Mouse (Mus musculus) limb, embryonic 12.5 days (tissue): Measurements from ENCODE around the gene Ros1. TPM values are rescaled to one million over a fixed set of nuclear protein-coding genes. Genes with fewer than 3 reads are reported as not detected.
A peak's percentile ranks its signal among the peaks of the same experiment; 100 is the strongest.

Experiments
- ATAC-seq: fragments of 200-750 bp; cut with Nextera tagmentation; 2 replicates; pipeline ENCODE4 v1.8.0; 2017; ENCODE audit warnings: low read depth, moderate TSS enrichment; ENCODE audit not compliant: insufficient number of reproducible peaks, insufficient read depth, low FRiP score, low TSS enrichment
- H3K27ac ChIP-seq: fragments of 300-500 bp; sonication (generic); 2 replicates; pipeline ENCODE4 v1.5.1; 2016; ENCODE audit warnings: mild to moderate bottlenecking, moderate library complexity
- H3K27me3 ChIP-seq: fragments of 300-500 bp; sonication (generic); 2 replicates; pipeline ENCODE4 v1.6.1; 2016; ENCODE audit warnings: mild to moderate bottlenecking, moderate library complexity
- H3K36me3 ChIP-seq: fragments of 300-500 bp; sonication (generic); 2 replicates; pipeline ENCODE4 v1.6.1; 2016; ENCODE audit warnings: mild to moderate bottlenecking, moderate library complexity
- H3K4me1 ChIP-seq: fragments of 300-500 bp; sonication (generic); replicated peaks from 2 replicates; pipeline ENCODE4 v1.6.1; 2016
- H3K4me2 ChIP-seq: fragments of 300-500 bp; sonication (generic); 2 replicates; pipeline ENCODE4 v1.6.1; 2016; ENCODE audit warnings: mild to moderate bottlenecking, moderate library complexity
- H3K4me3 ChIP-seq: fragments of 300-500 bp; sonication (generic); replicated peaks from 2 replicates; pipeline ENCODE4 v1.5.1; 2016; ENCODE audit warnings: mild to moderate bottlenecking
- H3K9ac ChIP-seq: fragments of 300-500 bp; sonication (generic); replicated peaks from 2 replicates; pipeline ENCODE4 v1.6.1; 2016; ENCODE audit warnings: mild to moderate bottlenecking, moderate library complexity
- H3K9me3 ChIP-seq: fragments of 300-500 bp; sonication (generic); 2 replicates; pipeline ENCODE4 v1.6.1; 2016; ENCODE audit warnings: mild to moderate bottlenecking, moderate library complexity
- WGBS: fragments of 180-500 bp; shearing (Covaris S2); methylation state at CpG from one replicate; pipeline ENCODE4 v1.1.7; 2016; 5-methylcytosine and 5-hydroxymethylcytosine counted together
- microRNA-seq: library from miRNA; unstranded; fragments of <30 nt; microRNA quantifications from one replicate; pipeline ENCODE4, GENCODE M21; 2017
- polyA plus RNA-seq: library from polyadenylated mRNA; unstranded; fragments of >200 nt; fragmentation: Nextera tagmentation; extraction: Ambion mirVana; gene quantifications from 2 replicates; pipeline ENCODE4 v1.2.1, GENCODE M21; 2016

Ros1 gene
- polyA plus RNA-seq, 1 experiment from 2014 or later, result not detected

DNA sequence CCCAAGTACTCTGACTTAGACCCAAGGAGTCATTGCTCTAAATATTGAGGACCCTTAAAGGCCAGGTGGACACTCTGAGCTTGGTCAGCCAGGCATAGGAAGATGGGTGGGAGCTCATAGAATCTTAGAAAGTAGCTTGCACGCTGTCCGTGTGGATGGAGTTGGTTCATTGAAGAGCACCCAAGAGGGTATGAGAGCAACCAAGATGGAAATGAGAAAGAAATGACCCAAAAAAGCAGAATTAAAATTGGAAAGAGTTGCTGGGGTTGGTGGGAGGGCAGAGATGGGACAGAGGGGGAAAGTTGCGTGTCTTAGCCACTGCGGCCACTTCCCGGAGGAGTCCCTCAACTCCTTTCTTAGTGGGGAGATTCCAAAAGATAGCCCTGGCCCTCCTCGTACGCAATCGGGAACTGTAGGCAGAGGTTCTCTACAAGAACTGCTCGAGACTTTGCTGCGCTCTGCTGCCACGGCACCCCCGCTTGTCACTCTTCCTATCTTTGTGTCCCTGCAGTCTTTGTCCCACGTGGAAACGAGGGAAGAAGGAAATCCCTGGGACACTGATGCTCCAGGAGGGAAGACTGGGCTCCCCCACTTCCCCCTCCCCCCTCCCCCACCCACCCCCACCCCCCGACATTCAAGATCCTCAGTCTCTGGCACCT lies 173.2 kb downstream of the Ros1 start:
- H3K36me3 ChIP-seq, result no peaks in the 10 kb centered on the region
- no peaks in the 10 kb centered on the region for H3K9me3 ChIP-seq
- under 1% methylated on average over 15 of the region's 15 CpGs for WGBS
- H3K4me2 ChIP-seq, result peak overlapping the region; percentile 87
- peak; percentile 24; the same call in 1 of the 2 replicates for ATAC-seq
- peak overlapping the region; percentile 45 for H3K9ac ChIP-seq
- no peak overlapping the region for H3K27ac ChIP-seq
- H3K4me1 ChIP-seq, result peaks cover 15% of the 10 kb centered on the region; the same call in 1 of the 2 replicates
- H3K4me3 ChIP-seq, result peak overlapping the region; percentile 51
- H3K27me3 ChIP-seq, result peaks cover 78% of the 10 kb centered on the region

DNA sequence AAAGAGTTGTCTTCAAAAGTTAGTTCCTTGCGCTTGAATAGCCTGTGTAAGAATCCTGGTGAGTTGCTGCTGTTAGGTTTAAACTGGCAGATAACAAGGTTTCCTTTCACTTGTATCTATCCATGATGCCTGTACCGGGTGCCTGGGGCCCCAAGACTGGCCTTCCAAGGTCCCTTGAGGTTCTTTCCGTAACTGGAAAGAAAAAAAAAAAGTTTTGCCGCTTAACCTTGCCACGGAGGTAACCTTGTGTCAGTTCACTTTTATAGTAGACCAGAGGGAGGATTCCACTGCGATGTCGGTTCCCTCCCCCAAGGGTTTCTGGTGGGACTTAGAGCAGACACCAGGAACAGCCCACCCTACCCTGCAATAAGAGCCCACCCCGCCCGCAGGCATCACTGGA lies 173.8 kb downstream of the Ros1 start:
- ATAC-seq, result no peak
- no peak overlapping the region for H3K4me2 ChIP-seq
- WGBS, result 1% methylated on average over 9 of the region's 9 CpGs

DNA sequence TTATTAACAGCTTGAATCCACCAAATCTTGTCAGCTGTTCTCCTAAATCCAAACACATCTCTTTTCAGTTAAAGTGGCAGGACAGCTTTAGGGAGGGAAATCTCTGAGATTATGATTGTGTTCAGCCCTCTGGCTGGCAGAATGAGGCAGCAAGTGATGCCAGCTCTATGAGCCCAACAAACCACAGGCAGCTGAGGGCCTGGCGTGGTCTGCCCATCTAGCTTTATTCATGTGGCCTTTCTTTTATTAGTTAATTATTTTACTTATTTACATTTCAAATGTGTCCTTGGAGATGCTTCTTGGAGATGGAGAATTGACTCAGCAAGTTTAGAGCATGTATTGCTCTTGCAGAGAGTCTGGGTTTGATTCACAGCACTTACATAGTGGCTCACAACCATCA lies 176.6 kb downstream of the Ros1 start:
- H3K9me3 ChIP-seq, result no peaks in the 10 kb centered on the region
- H3K27ac ChIP-seq, result no peak overlapping the region
- H3K4me1 ChIP-seq, result peaks cover 15% of the 10 kb centered on the region; the same call in 1 of the 2 replicates
- H3K9ac ChIP-seq, result no peak overlapping the region
- H3K27me3 ChIP-seq, result peaks cover 50% of the 10 kb centered on the region
- no peak overlapping the region for H3K4me2 ChIP-seq
- H3K4me3 ChIP-seq, result no peak overlapping the region
- WGBS, result 76% methylated on average over 1 of the region's 1 CpGs
- no peak for ATAC-seq
- no peaks in the 10 kb centered on the region for H3K36me3 ChIP-seq

More for the DNA sequence above, 173.8 kb downstream of the Ros1 start:
- Histone ChIP-seq H3K36me3 (no peaks in the 10 kb centered on the region), H3K4me1 (peaks cover 15% of the 10 kb centered on the region; the same call in 1 of the 2 replicates), H3K27me3 (peaks cover 75% of the 10 kb centered on the region), H3K9ac (no peak overlapping the region), H3K27ac (no peak overlapping the region), H3K9me3 (no peaks in the 10 kb centered on the region), H3K4me3 (no peak overlapping the region)

Small RNAs within 50 kb of the gene (microRNA-seq; reads per million reads assigned to microRNA genes)
- not detected for gene Gm24084

Other genes starting within 250 kb of the Ros1 start
- 26.3 and 28.9 TPM in 2 replicates for gene Vgll2, start 172.7 kb downstream of the Ros1 start, polyA plus RNA-seq
- 28.9 and 29.0 TPM in 2 replicates for gene Dcbld1, start 38.4 kb upstream of the Ros1 start, polyA plus RNA-seq
- not detected in 2 replicates for gene Gm26741, start 163.5 kb upstream of the Ros1 start, polyA plus RNA-seq
- gene Gopc, start 186.9 kb upstream of the Ros1 start, polyA plus RNA-seq, result 24.3 and 26.4 TPM in 2 replicates
- gene Nepn, start 193.7 kb upstream of the Ros1 start, polyA plus RNA-seq, result 0.14 TPM in 1 of 2 replicates, not detected in the other
- gene Nus1, start 222.3 kb upstream of the Ros1 start, polyA plus RNA-seq, result 18.5 and 18.7 TPM in 2 replicates